Mouse (Mus musculus) macrophage (primary cell): ENCODE measurements around the gene Bivm. TPM values are rescaled to one million over a fixed set of nuclear protein-coding genes. Genes with fewer than 3 reads are reported as not detected.

Source experiments
- H3K27ac ChIP-seq: fragments of 350-480 bp; formaldehyde crosslinking; 2 replicates; pipeline ENCODE4 v1.9.0; 2021
- H3K36me3 ChIP-seq: fragments of 350-480 bp; formaldehyde crosslinking; 2 replicates; pipeline ENCODE4 v1.9.0; 2021; ENCODE audit errors: inconsistent target
- H3K4me3 ChIP-seq: fragments of 350-480 bp; formaldehyde crosslinking; 2 replicates; pipeline ENCODE4 v1.9.0; 2021; ENCODE audit errors: inconsistent target
- H3K79me2 ChIP-seq: fragments of 350-480 bp; formaldehyde crosslinking; 2 replicates; pipeline ENCODE4 v1.9.0; 2021; ENCODE audit errors: inconsistent target
- WGBS: methylation state at CpG from one replicate; pipeline ENCODE4 v1.1.7; 2026; ENCODE audit warnings: inconsistent platforms; ENCODE audit not compliant: missing documents; 5-methylcytosine and 5-hydroxymethylcytosine counted together
- polyA plus RNA-seq: library from polyadenylated mRNA; stranded (reverse); fragments of 250-400 nt; gene quantifications from 3 replicates; pipeline ENCODE4 v1.2.4, GENCODE M21; 2018; ENCODE audit warnings: inconsistent platforms
- total RNA-seq, 78 experiments: library from RNA; depleted of rRNA; stranded (reverse); fragments of 250-400 nt; gene quantifications; 1 replicate in 9 of 78; 2 replicates in 24 of 78; 3 replicates in 43 of 78; 4 replicates in 2 of 78; pipeline ENCODE4 v1.2.4; 2018; ENCODE audit warnings: inconsistent platforms in 56 of 78

Bivm gene
- total RNA-seq (2018; cell fraction: chromatin; rRNA removed), result 10 to 100 TPM in 5 of 26 experiments, 1 to 10 TPM in 16, under 1 TPM in 5; 0.47 to 15.4 (median 5.1) TPM
- 10 to 100 TPM in 18 of 26 experiments, 1 to 10 TPM in 8; 4.9 to 17.0 (median 12.3) TPM for total RNA-seq (2018; cell fraction: cytosol; rRNA removed)
- total RNA-seq (2018; cell fraction: nucleus; rRNA removed), result 10 to 100 TPM in 6 of 26 experiments, 1 to 10 TPM in 20; 1.2 to 16.1 (median 6.1) TPM
- polyA plus RNA-seq, result 9.3 to 13.5 TPM (median 13.2 TPM) in 3 replicates

GRCm38 (mm10) chr1:44118239-44119054, at the start of gene Bivm, which contains the start of gene Kdelc1:
Gene Bivm (plus strand): TSS chr1:44118957.
Gene Kdelc1 (minus strand): TSS chr1:44118808.
- peak within 1 kb of the TSS; percentile 67 for H3K4me3 ChIP-seq
- WGBS, result under 1% methylated on average over 39 of the region's 39 CpGs
- no peaks in the 10 kb centered on the region for H3K36me3 ChIP-seq
- no peaks in the 10 kb centered on the region for H3K79me2 ChIP-seq
- H3K27ac ChIP-seq, result peak within 1 kb of the TSS; percentile 60

GRCm38 (mm10) chr1:44101448-44102225, 17.1 kb upstream of the Bivm start:
- H3K79me2 ChIP-seq, result peaks cover 46% of the 10 kb centered on the region
- peak overlapping the region; percentile 74 for H3K4me3 ChIP-seq
- WGBS, result 1% methylated on average over 53 of the region's 55 CpGs
- H3K27ac ChIP-seq, result peak overlapping the region; percentile 22; the same call in 1 of the 2 replicates
- H3K36me3 ChIP-seq, result no peaks in the 10 kb centered on the region

GRCm38 (mm10) chr1:44102259-44102717, 16.5 kb upstream of the Bivm start, which contains the start of gene Tex30:
Gene Tex30 (minus strand): TSS chr1:44102441.
- H3K36me3 ChIP-seq, result no peaks in the 10 kb centered on the region
- H3K27ac ChIP-seq, result peak within 1 kb of the TSS; percentile 22; the same call in 1 of the 2 replicates
- WGBS, result 1% methylated on average over 55 of the region's 55 CpGs
- peak within 1 kb of the TSS; percentile 74 for H3K4me3 ChIP-seq
- peaks cover 39% of the 10 kb centered on the region for H3K79me2 ChIP-seq

- H3K36me3 ChIP-seq, result no peaks in the 10 kb centered on the region
- H3K79me2 ChIP-seq, result peaks cover 33% of the 10 kb centered on the region
- peak overlapping the region; percentile 32; the same call in 1 of the 2 replicates for H3K4me3 ChIP-seq
- no peak overlapping the region for H3K27ac ChIP-seq
- 27% methylated on average over 5 of the region's 5 CpGs for WGBS
Observed at GRCm38 (mm10) chr1:44102939-44103338, 15.8 kb upstream of the Bivm start.

- Histone ChIP-seq H3K27ac (no peak overlapping the region), H3K4me3 (peak overlapping the region; percentile 67), H3K36me3 (peaks cover 6% of the 10 kb centered on the region; the same call in 1 of the 2 replicates), H3K79me2 (no peaks in the 10 kb centered on the region)
Observed at GRCm38 (mm10) chr1:44117571-44117970, 1.2 kb upstream of the Bivm start.

- no peaks in the 10 kb centered on the region for H3K79me2 ChIP-seq
- peak overlapping the region; percentile 67 for H3K4me3 ChIP-seq
- WGBS, result 1% methylated on average over 43 of the region's 43 CpGs
- H3K27ac ChIP-seq, result peak overlapping the region; percentile 60
- no peaks in the 10 kb centered on the region for H3K36me3 ChIP-seq
Observed at GRCm38 (mm10) chr1:44119201-44120073, 680 bp downstream of the Bivm start.

GRCm38 (mm10) chr1:44120074-44120406, 1.3 kb downstream of the Bivm start:
- Histone ChIP-seq H3K79me2 (no peaks in the 10 kb centered on the region), H3K36me3 (no peaks in the 10 kb centered on the region), H3K27ac (peak overlapping the region; percentile 60; the same call in 1 of the 2 replicates), H3K4me3 (peak overlapping the region; percentile 67)
- WGBS, result 25% methylated on average over 6 of the region's 6 CpGs

- H3K4me3 ChIP-seq, result no peak overlapping the region
- H3K27ac ChIP-seq, result no peak overlapping the region
- WGBS, result 4% methylated on average over 3 of the region's 3 CpGs
- no peaks in the 10 kb centered on the region for H3K79me2 ChIP-seq
- no peaks in the 10 kb centered on the region for H3K36me3 ChIP-seq
Observed at GRCm38 (mm10) chr1:44122256-44122655, 3.5 kb downstream of the Bivm start.

- H3K36me3 ChIP-seq, result peaks cover 7% of the 10 kb centered on the region; the same call in 1 of the 2 replicates
- H3K27ac ChIP-seq, result no peak overlapping the region
- H3K4me3 ChIP-seq, result no peak overlapping the region
- no peaks in the 10 kb centered on the region for H3K79me2 ChIP-seq
- 69% methylated on average over 3 of the region's 4 CpGs for WGBS
Observed at GRCm38 (mm10) chr1:44125590-44125989, 6.8 kb downstream of the Bivm start.

- H3K4me3 ChIP-seq, result no peak overlapping the region
- H3K79me2 ChIP-seq, result no peaks in the 10 kb centered on the region
- H3K36me3 ChIP-seq, result peaks cover 7% of the 10 kb centered on the region; the same call in 1 of the 2 replicates
- WGBS, result 93% methylated on average over 4 of the region's 4 CpGs
- H3K27ac ChIP-seq, result no peak overlapping the region
Observed at GRCm38 (mm10) chr1:44129929-44130581, 11.3 kb downstream of the Bivm start.

- no peak overlapping the region for H3K4me3 ChIP-seq
- no peak overlapping the region for H3K27ac ChIP-seq
- peaks cover 4% of the 10 kb centered on the region; the same call in 1 of the 2 replicates for H3K36me3 ChIP-seq
- H3K79me2 ChIP-seq, result no peaks in the 10 kb centered on the region
- 90% methylated on average over 4 of the region's 4 CpGs for WGBS
Observed at GRCm38 (mm10) chr1:44140232-44140631, 21.5 kb downstream of the Bivm start.

- Histone ChIP-seq H3K36me3 (peaks cover 4% of the 10 kb centered on the region; the same call in 1 of the 2 replicates), H3K79me2 (no peaks in the 10 kb centered on the region), H3K27ac (no peak overlapping the region), H3K4me3 (no peak overlapping the region)
- 89% methylated on average over 5 of the region's 5 CpGs for WGBS
Observed at GRCm38 (mm10) chr1:44142747-44143146, 24.0 kb downstream of the Bivm start.
